In genomic region chr10:24149135-24149781, GRCm38 (mm10) we compare ENCODE assay signal across 8 mouse cellular contexts. TPM values are rescaled to one million over a fixed set of nuclear protein-coding genes. Genes with fewer than 3 reads are reported as not detected.
DNase-seq lines count a peak whose midpoint lies in the region; ATAC-seq and TF ChIP-seq lines count a peak whose summit lies in the region.

TSS of gene Stx7 (plus strand) at chr10:24149302.

- TF ChIP-seq POLR2A in ES-Bruce4 (IDR thresholded peaks at IDR 0.05; ENCODE audit: insufficient read depth, low read length): no peak

- WGBS in forebrain, embryonic 14.5 days: under 1% methylated on average over 40 of the region's 45 CpGs
- WGBS in neural tube, embryonic 15.5 days: 1% methylated on average over 38 of the region's 45 CpGs

- peak; percentile 96 for DNase-seq in forebrain, embryonic 14.5 days (ENCODE audit: low spot score)
- DNase-seq in heart, postnatal 14 days: peak; percentile 95 to 96
- peak; percentile 94 for DNase-seq in layer of hippocampus, adult 11-12 months (ENCODE audit: low spot score)
- DNase-seq in lung, adult 18-20 months: peak; percentile 95 to 96
- DNase-seq in testis, postnatal 14 days (ENCODE audit: low spot score): peak; percentile 86

- no peak within 1 kb of the TSS for H3K27ac ChIP-seq in ES-Bruce4 (ENCODE audit: insufficient read depth, low read length)
- 0 out of 2 replicates have a peak within 1 kb of the TSS, but pooled peaks have one; percentile 52 for H3K27ac ChIP-seq in forebrain, embryonic 14.5 days (ENCODE audit: low read depth, low read length)
- H3K27ac ChIP-seq in neural tube, embryonic 15.5 days (replicated peaks): peak within 1 kb of the TSS; percentile 80

- H3K4me3 ChIP-seq in ES-Bruce4 (ENCODE audit: low read depth, low read length): peak within 1 kb of the TSS; percentile 87
- H3K4me3 ChIP-seq in forebrain, embryonic 14.5 days (ENCODE audit: low read depth, low read length): peak within 1 kb of the TSS; percentile 78
- peak within 1 kb of the TSS; percentile 81 for H3K4me3 ChIP-seq in neural tube, embryonic 15.5 days (replicated peaks)

- peak within 1 kb of the TSS; percentile 80 for H3K9ac ChIP-seq in ES-Bruce4 (ENCODE audit: low read depth, poor library complexity, severe bottlenecking)
- peak within 1 kb of the TSS; percentile 91 for H3K9ac ChIP-seq in forebrain, embryonic 14.5 days (ENCODE audit: low read length)
- peak within 1 kb of the TSS; percentile 71 for H3K9ac ChIP-seq in neural tube, embryonic 15.5 days (replicated peaks)

- H3K27me3 ChIP-seq in ES-Bruce4 (ENCODE audit: control insufficient read depth, insufficient read depth, low read length, poor library complexity, severe bottlenecking): no peaks in the 10 kb centered on the region
- H3K27me3 ChIP-seq in forebrain, embryonic 14.5 days (replicated peaks; ENCODE audit: control insufficient read depth, insufficient read depth, low read length): no peaks in the 10 kb centered on the region
- no peaks in the 10 kb centered on the region for H3K27me3 ChIP-seq in neural tube, embryonic 15.5 days (replicated peaks)

- ATAC-seq in cerebellum, adult (ENCODE audit: insufficient number of reproducible peaks, low FRiP score, low TSS enrichment): peak; percentile 96
- peak; percentile 99 for ATAC-seq in forebrain, embryonic 14.5 days
- ATAC-seq in neural tube, embryonic 15.5 days (ENCODE audit: low FRiP score): peak; percentile 99

- no peaks in the 10 kb centered on the region for H3K36me3 ChIP-seq in ES-Bruce4 (ENCODE audit: control insufficient read depth, insufficient read depth, low read length, poor library complexity, severe bottlenecking)
- no peaks in the 10 kb centered on the region for H3K36me3 ChIP-seq in forebrain, embryonic 14.5 days (ENCODE audit: control insufficient read depth, insufficient read depth, low read length)
- no peaks in the 10 kb centered on the region for H3K36me3 ChIP-seq in neural tube, embryonic 15.5 days

- TF ChIP-seq EP300 in ES-Bruce4 (IDR thresholded peaks at IDR 0.05; ENCODE audit: insufficient read depth, low read depth, low read length): no peak

- H3K4me2 ChIP-seq in forebrain, embryonic 14.5 days (ENCODE audit: low read length): peak within 1 kb of the TSS; percentile 59
- peak within 1 kb of the TSS; percentile 58 for H3K4me2 ChIP-seq in neural tube, embryonic 15.5 days

- intact Hi-C loops in heart, postnatal 14 days (cut with DNase I): no loop called here

- TF ChIP-seq CTCF in ES-Bruce4 (IDR thresholded peaks at IDR 0.05; ENCODE audit: low read depth, low read length): no peak

- H3K9me3 ChIP-seq in ES-Bruce4 (replicated peaks; ENCODE audit: control insufficient read depth, insufficient read depth, low read length, poor library complexity, severe bottlenecking): no peaks in the 10 kb centered on the region
- no peaks in the 10 kb centered on the region for H3K9me3 ChIP-seq in forebrain, embryonic 14.5 days (replicated peaks; ENCODE audit: control insufficient read depth, low read length)
- no peaks in the 10 kb centered on the region for H3K9me3 ChIP-seq in neural tube, embryonic 15.5 days (replicated peaks)

- no peaks in the 10 kb centered on the region for H3K4me1 ChIP-seq in ES-Bruce4 (ENCODE audit: control insufficient read depth, insufficient read depth, low read length)
- H3K4me1 ChIP-seq in forebrain, embryonic 14.5 days (ENCODE audit: control insufficient read depth, insufficient read depth, low read length): peaks cover 5% of the 10 kb centered on the region; the same call in 1 of the 2 replicates
- H3K4me1 ChIP-seq in neural tube, embryonic 15.5 days: peaks cover 27% of the 10 kb centered on the region

RNA-seq across cellular contexts. Expression of gene Stx7, which starts in this region (rescaled TPM):
- 78.3 and 99.4 TPM in 2 replicates for polyA plus RNA-seq in ES-Bruce4 (2011; ENCODE audit: insufficient read depth, insufficient read length, low read depth, missing spikeins)
- polyA plus RNA-seq in forebrain, embryonic 14.5 days (2014; fragmentation: Nextera tagmentation; extraction: Ambion mirVana): 275 and 313 TPM in 2 replicates
- 10 to 100 TPM; 41.4 to 42.7 TPM for total RNA-seq in heart, postnatal 14 days (2021)
- polyA plus RNA-seq in neural tube, embryonic 15.5 days (2015; fragmentation: Nextera tagmentation; extraction: Ambion mirVana): 280 and 309 TPM in 2 replicates
